Mouse (Mus musculus) frontal cortex, postnatal 36 days (tissue): ENCODE data around the gene Ipmk.

Source experiments
- DNase-seq, 2 experiments: peaks; one replicate each; pipeline ENCODE4 v3.0.0; 2022; ENCODE audit warnings: low spot score in 2 of 2

Ipmk gene

DNA sequence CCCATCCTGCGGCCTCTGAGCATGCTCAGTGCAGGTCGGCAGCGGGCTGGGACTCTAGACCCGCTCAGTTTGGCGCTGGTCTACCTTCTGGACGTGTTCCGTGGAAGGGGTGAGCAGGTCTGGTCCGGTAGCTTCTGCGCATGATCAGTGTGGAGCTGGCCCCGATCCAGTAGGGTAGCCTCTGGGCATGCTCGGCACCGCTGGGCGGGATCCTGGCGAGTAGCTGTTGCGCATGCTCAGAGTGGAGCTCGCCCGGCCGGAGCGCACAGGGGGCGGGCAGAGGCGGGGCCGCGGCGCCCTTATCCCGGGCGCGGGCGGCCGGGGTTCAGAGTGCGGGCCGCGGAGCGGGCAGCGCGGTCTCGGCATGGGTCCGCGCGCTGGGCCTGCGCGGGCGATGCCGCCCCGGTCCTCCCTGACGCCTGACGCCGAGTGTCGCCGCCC is at the start of gene Ipmk:
Gene Ipmk (plus strand): TSS at position 255 of the 441 bp plus-strand sequence.
- peak; percentile 99 to 100 for DNase-seq

DNA sequence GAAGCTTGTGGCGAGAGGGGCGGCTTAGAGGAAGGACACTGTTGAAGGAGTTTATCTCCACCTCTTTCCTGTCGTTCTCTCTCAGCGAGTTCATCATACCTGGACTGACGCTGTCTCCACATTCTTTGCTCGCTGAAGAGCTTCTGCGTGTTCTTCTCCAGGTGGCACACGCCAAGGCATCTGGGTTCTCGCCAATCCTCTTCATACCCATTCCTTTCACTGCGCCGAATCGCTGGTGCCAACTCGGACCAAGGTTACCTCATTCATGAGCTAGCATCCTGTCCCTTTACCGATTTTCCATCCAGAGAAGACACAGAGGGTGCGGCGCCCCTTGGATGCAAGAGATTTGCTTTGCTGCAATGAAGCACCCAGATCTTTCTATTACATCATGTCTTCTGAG is 47.4 kb upstream of the Ipmk start:
- no peak for DNase-seq

DNA sequence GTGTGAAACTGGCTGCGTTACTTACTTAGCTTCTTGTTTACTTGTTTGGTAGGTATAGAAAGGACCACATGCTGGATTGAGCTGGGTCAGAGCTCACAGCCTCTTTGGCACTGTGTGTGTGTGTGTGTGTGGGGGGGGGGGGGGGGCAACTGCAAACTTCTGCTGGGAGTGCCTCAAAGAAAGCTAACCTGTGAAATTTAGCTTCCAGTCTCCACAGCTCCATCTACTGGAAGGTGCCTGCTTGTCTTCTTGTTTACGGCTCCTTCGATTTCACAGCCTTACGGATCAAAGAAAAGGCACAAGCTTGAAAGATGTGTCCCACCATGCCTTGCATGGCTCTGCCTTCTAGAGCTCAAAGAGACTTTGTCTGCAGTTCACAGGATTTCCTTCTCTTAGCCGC is 45.1 kb upstream of the Ipmk start:
- DNase-seq = no peak

DNA sequence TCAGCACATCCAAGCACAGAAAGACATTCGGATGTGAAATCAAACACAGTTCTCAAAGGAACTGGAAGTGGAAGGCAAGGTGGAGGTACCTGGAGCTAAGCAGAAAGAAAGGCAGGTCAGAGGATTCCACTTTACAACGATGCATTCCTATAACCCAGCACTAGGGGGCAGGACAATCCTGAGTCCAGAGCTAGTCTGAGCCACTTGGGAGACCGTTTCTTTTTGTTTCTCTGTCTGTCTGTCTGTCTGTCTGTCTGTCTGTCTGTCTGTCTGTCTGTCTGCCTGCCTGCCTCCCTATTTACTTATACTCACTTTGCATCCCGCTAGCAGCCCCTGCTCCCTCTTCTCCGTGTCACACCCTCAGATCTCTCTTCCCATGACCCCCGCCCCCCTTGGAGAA is 41.4 kb upstream of the Ipmk start:
- DNase-seq = peak; percentile 45 to 58

DNA sequence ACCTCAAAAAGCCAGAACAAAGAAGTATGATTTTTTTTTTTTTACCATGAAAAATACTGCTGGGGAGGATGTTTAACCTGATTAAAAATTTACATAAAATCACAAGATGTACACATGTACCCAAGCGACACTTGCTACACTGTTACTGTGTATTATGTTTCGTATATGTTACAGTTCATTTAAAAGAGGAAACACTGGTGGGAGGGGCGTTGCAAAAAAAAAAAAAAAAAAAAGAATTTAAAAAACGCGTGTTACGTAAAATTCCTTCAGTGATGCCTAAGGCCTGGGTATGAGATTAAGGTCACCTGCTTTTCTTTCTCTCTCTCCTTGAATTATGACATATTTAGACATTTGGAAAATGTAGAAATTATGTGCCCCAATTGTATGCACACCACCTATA is 40.8 kb upstream of the Ipmk start:
- DNase-seq = no peak

DNA sequence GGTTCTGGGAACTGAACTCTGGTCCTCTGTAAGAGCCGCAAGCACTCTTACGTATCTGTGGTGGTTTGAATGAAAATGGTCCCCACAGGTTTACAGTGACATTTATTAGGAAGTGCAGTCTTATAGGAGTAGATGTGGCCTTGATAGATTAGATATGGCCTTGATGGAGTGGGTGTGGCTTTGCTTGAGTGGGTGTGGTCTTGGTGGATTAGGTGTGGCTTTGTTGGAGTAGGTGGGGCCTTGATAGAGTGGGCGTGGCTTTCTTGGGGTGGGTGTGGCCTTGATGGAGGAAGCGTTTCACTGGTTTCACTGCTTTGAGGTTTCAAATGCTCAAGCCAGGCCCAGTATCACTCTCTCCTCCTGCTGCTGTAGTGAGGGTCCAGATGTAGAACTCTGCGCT is 39.4 kb upstream of the Ipmk start:
- DNase-seq = no peak

DNA sequence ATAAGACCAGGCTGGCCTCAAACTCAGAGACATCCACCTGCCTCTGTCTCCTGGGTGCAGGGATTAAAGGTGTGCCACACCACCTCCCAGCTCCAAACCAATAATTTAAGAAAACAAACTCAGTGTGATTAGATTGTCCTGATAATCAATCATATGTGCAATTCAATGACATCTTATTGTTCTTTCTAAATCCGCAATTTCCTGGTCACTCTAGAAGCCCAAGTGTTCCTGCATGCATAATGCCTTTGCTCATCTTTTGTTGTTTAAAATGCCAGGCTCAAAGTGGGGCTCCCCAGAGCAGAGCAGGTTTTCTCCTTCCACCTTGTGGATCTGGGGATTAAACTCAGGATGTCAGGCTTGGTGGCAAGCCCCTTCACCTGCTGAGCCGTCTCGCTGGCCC is 37.3 kb upstream of the Ipmk start:
- no peak for DNase-seq

DNA sequence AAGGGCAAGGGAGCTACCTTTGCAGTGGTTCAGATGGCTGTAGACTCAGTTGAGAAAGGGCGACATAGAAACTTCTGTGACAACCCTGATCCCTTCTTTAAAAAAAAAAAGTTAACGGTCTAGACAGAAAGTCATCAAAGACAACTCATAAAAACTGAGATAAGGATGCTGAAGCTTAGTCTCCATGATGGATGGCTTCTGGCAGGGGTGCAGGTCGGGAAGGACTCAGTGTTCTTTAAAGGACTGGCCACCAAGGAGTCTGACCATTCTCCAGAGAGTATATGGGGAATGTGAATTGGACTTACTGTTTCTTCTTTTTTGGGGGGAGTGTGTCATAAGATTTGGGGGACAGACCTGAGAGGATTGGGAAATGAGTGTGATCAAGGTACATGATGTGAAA is 33.0 kb upstream of the Ipmk start:
- DNase-seq = no peak

DNA sequence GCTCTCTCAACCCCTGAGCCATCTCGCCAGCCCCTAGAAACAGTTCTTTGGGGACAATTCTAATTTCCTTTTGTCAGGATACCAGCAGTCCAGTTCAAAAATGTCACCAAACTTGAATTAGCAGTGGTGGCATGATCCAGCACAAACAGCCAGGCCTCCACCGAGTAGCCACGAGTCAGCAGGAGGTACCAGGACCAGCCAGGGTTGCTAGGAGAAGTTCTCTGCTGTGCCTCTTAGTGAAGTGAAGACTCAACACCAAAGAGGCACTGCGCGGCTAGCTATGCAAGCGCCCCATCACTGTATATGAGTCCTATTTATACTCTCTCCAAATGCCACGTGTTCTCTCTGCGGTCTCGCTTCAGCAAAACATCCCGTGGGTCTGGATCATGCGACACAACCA is 31.5 kb upstream of the Ipmk start:
- no peak for DNase-seq

DNA sequence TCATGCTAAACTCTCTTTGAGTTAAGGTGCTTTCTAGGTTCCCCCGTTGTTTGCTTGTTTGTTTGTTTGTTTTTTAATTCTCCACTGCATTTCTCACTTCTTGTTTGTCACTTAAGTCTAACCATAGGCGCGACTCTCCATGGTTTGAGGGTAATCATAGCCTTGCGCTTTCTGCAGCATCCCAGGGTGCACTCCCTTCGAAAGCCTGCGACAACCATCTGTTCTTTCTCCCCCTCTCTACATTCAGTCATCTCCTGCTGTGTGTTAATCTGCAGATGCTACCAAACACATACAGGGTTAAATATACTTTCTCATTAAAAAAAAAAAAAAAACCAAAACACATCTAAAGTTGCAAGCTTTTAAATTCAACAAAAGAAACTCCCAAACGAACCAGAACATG is 31.1 kb upstream of the Ipmk start:
- no peak for DNase-seq

DNA sequence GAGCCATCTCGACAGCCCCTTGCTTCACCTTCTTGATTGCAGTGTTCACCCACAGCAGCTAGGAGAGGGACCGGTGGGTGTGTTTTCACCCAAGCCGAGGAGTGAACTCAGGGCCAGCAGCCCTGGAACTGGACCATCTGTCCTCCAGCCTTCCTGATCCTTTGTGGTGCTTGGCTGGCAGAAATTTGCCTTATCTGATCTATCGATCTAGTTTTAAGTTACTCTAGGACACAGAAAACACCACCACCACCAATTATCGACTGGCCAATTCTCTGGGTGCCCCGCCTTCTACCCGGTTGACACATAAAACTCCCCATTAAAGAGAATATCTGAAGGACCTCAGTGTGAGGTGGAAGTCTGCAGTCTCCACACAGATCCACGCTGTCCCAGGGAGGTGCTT is 23.9 kb upstream of the Ipmk start:
- DNase-seq = no peak

DNA sequence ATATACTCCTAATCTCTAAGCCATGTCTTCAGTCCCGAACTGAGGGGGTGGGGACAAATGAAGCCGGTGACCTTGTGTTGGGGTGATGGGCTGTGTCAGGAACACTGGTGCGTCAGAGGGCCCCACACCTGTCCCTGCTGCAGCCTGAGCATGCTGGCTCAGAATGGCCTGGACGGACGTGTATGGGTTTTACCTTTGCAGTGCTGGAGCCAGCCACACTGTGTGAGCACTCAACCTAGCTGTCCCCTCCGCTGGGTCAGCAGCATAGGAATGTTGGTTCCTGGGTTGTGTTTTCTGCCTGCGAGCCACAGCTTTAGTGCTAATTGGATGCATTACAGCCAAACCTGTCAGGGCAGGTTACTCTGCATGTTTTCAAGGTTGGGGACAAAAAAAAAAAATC is 21.4 kb upstream of the Ipmk start:
- no peak for DNase-seq

DNA sequence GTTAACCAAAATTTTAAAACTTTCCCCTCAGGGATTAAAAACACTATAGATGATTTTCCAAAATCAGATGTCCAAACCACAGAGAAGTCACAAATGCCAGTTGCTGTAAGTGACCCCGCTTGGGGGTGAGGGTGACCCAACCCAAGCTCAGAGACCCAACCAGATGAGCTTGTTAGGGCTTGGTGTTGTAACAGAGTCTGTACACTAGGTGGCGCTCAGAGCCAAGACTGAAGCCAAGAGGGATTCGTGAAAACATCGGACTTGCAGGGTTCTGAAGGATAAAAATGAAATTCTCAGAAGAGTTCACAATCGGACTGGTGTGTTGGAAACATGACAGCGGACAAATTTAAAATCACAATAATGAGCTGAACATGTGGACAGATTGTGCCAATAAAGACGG is 20.8 kb upstream of the Ipmk start:
- DNase-seq = peak; percentile 68 to 69

DNA sequence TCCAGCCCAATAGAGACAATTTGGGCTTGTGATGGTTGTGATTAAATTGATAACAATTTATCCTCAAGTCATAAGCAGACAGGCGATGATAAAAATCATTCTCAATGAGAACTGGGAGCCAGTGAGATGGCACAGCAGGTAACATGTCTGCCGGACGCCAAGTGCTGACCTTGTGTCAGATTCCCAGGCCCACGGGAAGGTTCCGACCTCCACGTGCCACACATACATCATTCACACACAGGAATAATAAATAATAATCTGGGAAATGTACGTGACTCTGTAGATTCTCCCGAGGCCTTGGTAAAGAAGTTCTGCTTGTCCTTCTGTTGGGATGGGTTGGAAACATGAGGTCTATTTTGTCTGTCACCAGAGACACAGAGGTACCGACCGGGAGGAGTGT is 20.2 kb upstream of the Ipmk start:
- no peak for DNase-seq

DNA sequence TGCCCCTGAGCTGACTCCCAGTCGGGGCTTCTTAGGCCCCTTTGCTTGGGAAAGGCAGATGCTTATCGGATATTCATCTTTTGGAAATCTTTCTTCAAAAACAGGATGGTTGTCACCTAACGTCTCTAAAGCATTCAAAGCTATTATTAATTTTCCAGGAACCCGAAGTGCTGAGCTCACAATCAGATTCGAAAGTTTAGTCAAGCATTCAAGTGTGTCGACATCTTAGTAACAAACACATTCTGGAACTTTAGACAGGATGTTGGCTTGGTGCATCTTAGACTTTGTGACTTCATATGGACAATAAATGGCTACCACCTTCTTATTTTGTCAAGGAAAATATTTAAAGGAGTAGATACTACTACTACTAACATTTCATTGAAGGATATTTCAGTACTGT is 19.2 kb upstream of the Ipmk start:
- no peak for DNase-seq

DNA sequence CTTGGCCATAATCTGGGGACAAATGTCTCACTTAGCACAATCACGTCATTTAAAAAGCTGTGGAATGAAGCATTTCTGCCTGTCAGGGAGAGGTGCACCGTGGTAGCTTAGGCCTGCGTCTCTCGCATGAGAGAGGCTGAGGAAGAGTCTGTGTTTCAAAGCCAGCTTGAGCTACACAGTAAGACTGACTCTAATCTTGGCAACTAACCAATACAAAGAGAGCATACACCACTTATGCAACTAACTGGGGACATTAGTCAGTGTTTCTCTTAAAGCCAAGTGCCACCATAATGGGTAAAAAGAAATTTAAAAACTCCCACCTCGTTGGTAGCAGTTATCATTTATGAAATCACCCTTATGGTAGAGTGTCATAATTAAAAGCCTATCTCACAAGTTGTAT is 18.7 kb upstream of the Ipmk start:
- DNase-seq = no peak

DNA sequence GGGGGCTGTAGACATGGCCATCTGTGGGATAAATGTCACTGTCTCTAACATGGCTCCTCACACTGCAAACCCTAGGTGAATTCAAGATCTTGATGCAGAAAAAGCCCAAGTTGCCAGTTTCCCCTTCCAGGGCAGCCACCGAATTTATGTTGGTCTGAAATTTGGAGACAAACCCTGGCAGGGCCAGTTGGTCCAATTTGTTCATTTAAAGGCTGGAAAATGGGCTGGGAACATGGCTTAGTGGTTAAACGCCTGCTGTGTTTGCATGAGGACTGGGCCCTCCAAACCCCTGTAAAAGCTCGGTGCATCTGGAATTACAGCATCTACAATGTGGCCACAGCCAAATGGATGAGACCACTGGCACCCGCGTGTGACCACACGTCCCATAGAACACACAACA is 18.3 kb upstream of the Ipmk start:
- DNase-seq = no peak

DNA sequence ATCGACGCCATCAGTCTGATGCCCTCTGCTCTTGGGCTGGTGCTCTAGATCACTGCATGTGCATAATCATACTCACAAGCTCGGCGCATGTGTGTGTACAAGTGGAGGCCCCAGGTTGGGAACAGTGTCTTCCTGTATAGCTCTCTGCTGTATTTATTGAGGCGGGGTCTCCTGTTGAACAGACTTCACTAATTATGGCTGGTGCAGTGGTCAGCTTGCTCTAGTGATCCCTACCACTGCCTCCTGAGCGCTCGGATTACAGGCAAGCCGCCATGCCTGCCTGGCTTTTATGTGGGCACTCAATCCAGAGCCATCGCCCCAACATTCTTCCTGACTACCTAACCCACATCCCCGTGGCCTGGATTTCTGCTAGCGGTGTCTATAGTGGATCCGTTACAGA is 17.5 kb upstream of the Ipmk start:
- DNase-seq = no peak

DNA sequence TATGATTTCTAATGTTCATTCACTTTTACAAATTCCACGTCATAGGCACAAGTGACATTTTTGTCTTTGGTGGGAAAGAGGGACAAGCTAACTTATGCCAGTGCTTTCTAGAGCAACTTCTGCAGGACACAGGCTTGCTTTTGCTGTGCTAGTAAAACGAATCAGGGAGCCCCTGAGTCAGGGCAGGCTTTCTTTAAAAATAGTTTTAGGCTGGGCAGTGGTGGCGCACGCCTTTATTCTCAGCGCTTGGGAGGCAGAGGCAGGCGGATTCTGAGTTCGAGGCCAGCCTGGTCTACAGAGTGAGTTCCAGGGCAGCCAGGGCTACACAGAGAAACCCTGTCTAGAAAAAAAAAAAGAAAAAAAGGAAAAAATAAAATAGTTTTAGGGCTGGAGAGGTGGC is 15.7 kb upstream of the Ipmk start:
- no peak for DNase-seq

DNA sequence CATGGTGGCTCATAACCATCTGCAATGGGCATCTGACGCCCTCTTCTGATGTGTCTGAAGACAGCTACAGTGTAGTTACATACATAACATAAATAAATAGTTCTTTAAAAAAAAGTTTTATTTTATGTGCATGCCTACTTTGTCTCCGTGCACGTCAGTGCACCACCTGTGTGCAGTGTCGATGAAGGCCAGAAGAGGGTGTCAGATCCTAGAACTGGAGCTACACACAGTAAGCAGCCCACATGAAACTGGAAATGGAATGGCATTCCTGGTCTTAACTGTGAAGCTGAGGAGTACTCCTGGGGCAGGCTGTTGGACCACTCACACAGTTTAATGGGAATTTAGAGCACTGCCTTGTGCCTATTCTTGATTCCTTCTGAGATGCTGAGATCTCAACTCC is 15.2 kb upstream of the Ipmk start:
- no peak for DNase-seq

DNA sequence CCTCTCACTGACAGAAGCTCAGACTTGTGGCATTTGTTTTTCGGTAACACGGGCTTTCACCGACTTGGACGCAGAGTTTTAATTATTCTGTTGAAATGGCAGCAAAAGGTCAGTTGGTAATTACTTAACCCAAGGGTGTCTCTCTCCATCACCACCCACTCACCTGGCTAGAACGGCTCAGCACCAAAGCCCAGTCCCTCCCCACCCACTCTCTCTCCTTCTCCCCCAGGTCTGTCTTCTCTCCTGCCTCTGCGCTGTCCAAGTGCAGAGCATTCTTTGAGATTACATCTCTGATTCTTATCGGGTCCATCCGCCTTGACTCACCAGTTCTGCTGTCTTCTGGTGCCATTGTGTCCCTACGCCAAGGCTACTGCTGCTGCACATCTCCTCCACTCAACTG is 14.7 kb upstream of the Ipmk start:
- DNase-seq = no peak

DNA sequence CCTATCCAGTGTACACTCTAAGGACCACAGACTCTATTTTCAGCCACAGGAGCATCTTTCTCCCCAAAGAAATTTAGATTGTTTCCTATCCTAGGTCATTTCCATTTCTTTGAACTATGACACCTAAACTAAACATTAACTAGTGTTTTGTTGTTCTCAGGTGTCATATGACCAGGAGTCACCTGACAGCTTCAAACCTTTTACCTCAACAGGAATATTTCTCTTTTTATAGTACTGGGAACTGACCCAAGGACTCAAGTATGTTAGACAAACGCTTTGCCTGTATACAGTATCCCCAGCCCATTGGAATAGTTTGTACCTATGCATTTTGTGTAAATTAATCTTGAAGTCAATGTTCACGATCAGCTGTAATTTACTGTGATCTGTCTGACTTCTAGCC is 9.8 kb upstream of the Ipmk start:
- no peak for DNase-seq

DNA sequence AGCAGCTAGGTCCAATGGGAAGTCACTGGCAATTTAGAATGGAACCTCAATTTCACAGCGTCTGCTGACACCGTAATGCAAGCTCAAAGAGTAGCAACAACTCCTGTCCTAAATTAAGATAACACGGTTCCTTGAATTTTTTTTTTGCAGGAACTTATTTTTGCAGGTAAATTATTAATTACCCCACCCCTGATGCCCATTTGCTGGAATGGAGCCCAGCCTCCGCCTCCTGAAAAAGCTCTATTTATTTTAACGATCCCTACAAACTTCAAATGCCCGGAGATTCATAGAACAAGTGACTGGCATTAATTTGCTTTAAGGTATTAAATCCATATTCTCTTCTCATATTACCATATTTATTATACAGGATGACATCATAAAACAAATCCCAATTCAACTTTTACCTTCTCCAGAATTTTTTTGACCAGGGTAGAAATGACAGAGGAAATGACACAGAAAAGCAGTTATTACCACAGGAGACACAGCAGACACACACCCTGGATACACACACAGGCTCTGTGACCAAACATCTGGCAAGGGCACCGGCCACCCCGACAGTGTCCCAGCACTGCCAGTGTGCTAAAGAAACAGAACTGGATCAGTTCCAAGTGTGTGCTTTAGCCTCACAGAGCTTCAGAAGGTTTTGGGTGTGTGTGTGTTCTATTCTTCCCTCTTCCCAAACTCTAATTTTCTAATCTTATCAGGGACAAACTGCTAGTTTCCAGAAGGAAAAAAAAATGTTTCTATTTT is 9.2 kb upstream of the Ipmk start:
- no peak for DNase-seq

DNA sequence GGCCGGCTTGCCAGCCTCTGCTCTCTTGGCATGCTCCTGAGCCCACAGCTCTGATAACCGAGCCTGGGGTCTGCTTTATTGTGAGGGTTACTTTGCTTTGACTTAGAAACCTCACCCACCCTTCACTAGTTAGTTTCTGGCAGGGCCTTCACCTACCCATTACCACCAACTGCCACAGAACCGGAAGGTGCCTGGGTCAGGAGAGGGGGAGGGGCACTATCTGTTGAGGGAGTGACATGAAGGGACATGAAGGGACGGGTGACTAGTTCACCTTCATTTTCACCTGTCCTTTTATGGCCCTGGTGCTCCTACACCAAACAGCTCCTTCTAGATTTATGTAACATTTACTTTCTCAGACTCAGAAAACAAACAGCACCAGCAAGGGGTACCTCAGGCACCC is 8.1 kb upstream of the Ipmk start:
- DNase-seq = no peak
